Mouse (Mus musculus): ENCODE results near the gene Sdhaf3. TPM values are rescaled to one million over a fixed set of nuclear protein-coding genes. Genes with fewer than 3 reads are reported as not detected.
"Not testable (repeated sequence)": the region's sequence is repeated elsewhere in the genome, so short reads cannot be mapped to it uniquely, and the experiment has no call there.

Sdhaf3 gene
- polyA plus RNA-seq, 1 experiment from 2014 or later = 5.2 TPM

- no peaks in the 10 kb centered on the region for H3K36me3 ChIP-seq (ENCODE audit: control insufficient read depth, insufficient read depth)
- no peaks in the 10 kb centered on the region for H3K27me3 ChIP-seq (replicated peaks; ENCODE audit: control insufficient read depth, insufficient read depth, low read length)
- H3K27ac ChIP-seq (ENCODE audit: low read depth, low read length) = no peak overlapping the region
- WGBS = 46% methylated on average over 1 of the region's 1 CpGs
- no peaks in the 10 kb centered on the region for H3K9me3 ChIP-seq (ENCODE audit: control insufficient read depth)
- ATAC-seq = no peak
- H3K4me3 ChIP-seq (ENCODE audit: low read depth, low read length) = no peak overlapping the region
- H3K9ac ChIP-seq (ENCODE audit: low read depth, low read length) = no peak overlapping the region
- no peak for TF ChIP-seq CTCF (IDR thresholded peaks at IDR 0.05; ENCODE audit: low read depth)
- H3K4me2 ChIP-seq (replicated peaks; ENCODE audit: low read depth) = no peak overlapping the region
- H3K4me1 ChIP-seq (replicated peaks; ENCODE audit: control insufficient read depth, insufficient read depth, low read length) = no peaks in the 10 kb centered on the region
Measured at GRCm38 (mm10) chr6:6925264-6925663, 30.5 kb upstream of the Sdhaf3 start.

- H3K4me1 ChIP-seq (replicated peaks; ENCODE audit: control insufficient read depth, insufficient read depth, low read length) = no peaks in the 10 kb centered on the region
- no peak overlapping the region for H3K4me2 ChIP-seq (replicated peaks; ENCODE audit: low read depth)
- H3K4me3 ChIP-seq (ENCODE audit: low read depth, low read length) = no peak overlapping the region
- H3K9ac ChIP-seq (ENCODE audit: low read depth, low read length) = no peak overlapping the region
- TF ChIP-seq CTCF (IDR thresholded peaks at IDR 0.05; ENCODE audit: low read depth) = no peak
- H3K27me3 ChIP-seq (replicated peaks; ENCODE audit: control insufficient read depth, insufficient read depth, low read length) = no peaks in the 10 kb centered on the region
- H3K36me3 ChIP-seq (ENCODE audit: control insufficient read depth, insufficient read depth) = no peaks in the 10 kb centered on the region
- WGBS = 83% methylated on average over 4 of the region's 4 CpGs
- no peak for ATAC-seq
- H3K27ac ChIP-seq (ENCODE audit: low read depth, low read length) = no peak overlapping the region
- no peaks in the 10 kb centered on the region for H3K9me3 ChIP-seq (ENCODE audit: control insufficient read depth)
Measured at GRCm38 (mm10) chr6:6930831-6931230, 25.0 kb upstream of the Sdhaf3 start.

GRCm38 (mm10) chr6:6931507-6931906 lies 24.3 kb upstream of the Sdhaf3 start:
- TF ChIP-seq CTCF (IDR thresholded peaks at IDR 0.05; ENCODE audit: low read depth) = no peak

GRCm38 (mm10) chr6:6940845-6941244 lies 15.0 kb upstream of the Sdhaf3 start:
- Histone ChIP-seq H3K36me3 (ENCODE audit: control insufficient read depth, insufficient read depth) (no peaks in the 10 kb centered on the region), H3K4me3 (ENCODE audit: low read depth, low read length) (no peak overlapping the region), H3K27me3 (replicated peaks; ENCODE audit: control insufficient read depth, insufficient read depth, low read length) (no peaks in the 10 kb centered on the region), H3K4me2 (replicated peaks; ENCODE audit: low read depth) (no peak overlapping the region), H3K4me1 (replicated peaks; ENCODE audit: control insufficient read depth, insufficient read depth, low read length) (no peaks in the 10 kb centered on the region), H3K9ac (ENCODE audit: low read depth, low read length) (no peak overlapping the region), H3K27ac (ENCODE audit: low read depth, low read length) (peak overlapping the region; percentile 41; the same call in 1 of the 2 replicates), H3K9me3 (ENCODE audit: control insufficient read depth) (no peaks in the 10 kb centered on the region)
- 24% methylated on average over 2 of the region's 2 CpGs for WGBS
- peak; percentile 79 for ATAC-seq
- no peak for TF ChIP-seq CTCF (IDR thresholded peaks at IDR 0.05; ENCODE audit: low read depth)

More at GRCm38 (mm10) chr6:6931507-6931906, 24.3 kb upstream of the Sdhaf3 start:
- no peaks in the 10 kb centered on the region for H3K27me3 ChIP-seq (replicated peaks; ENCODE audit: control insufficient read depth, insufficient read depth, low read length)
- no peaks in the 10 kb centered on the region for H3K36me3 ChIP-seq (ENCODE audit: control insufficient read depth, insufficient read depth)
- no peak overlapping the region for H3K9ac ChIP-seq (ENCODE audit: low read depth, low read length)
- no peaks in the 10 kb centered on the region for H3K9me3 ChIP-seq (ENCODE audit: control insufficient read depth)
- H3K4me1 ChIP-seq (replicated peaks; ENCODE audit: control insufficient read depth, insufficient read depth, low read length) = no peaks in the 10 kb centered on the region
- no peak overlapping the region for H3K4me3 ChIP-seq (ENCODE audit: low read depth, low read length)
- no peak overlapping the region for H3K27ac ChIP-seq (ENCODE audit: low read depth, low read length)
- 82% methylated on average over 4 of the region's 4 CpGs for WGBS
- no peak for ATAC-seq
- no peak overlapping the region for H3K4me2 ChIP-seq (replicated peaks; ENCODE audit: low read depth)

GRCm38 (mm10) chr6:6942813-6943212 lies 13.0 kb upstream of the Sdhaf3 start:
- Histone ChIP-seq H3K4me1 (replicated peaks; ENCODE audit: control insufficient read depth, insufficient read depth, low read length) (no peaks in the 10 kb centered on the region), H3K4me2 (replicated peaks; ENCODE audit: low read depth) (no peak overlapping the region), H3K9me3 (ENCODE audit: control insufficient read depth) (no peaks in the 10 kb centered on the region), H3K27ac (ENCODE audit: low read depth, low read length) (no peak overlapping the region), H3K4me3 (ENCODE audit: low read depth, low read length) (no peak overlapping the region), H3K9ac (ENCODE audit: low read depth, low read length) (no peak overlapping the region), H3K27me3 (replicated peaks; ENCODE audit: control insufficient read depth, insufficient read depth, low read length) (no peaks in the 10 kb centered on the region), H3K36me3 (ENCODE audit: control insufficient read depth, insufficient read depth) (no peaks in the 10 kb centered on the region)
- peak; percentile 63 for TF ChIP-seq CTCF (IDR thresholded peaks at IDR 0.05; ENCODE audit: low read depth)
- no peak for ATAC-seq
- WGBS = 46% methylated on average over 6 of the region's 6 CpGs

- no peaks in the 10 kb centered on the region for H3K9me3 ChIP-seq (ENCODE audit: control insufficient read depth)
- no peak overlapping the region for H3K4me3 ChIP-seq (ENCODE audit: low read depth, low read length)
- H3K9ac ChIP-seq (ENCODE audit: low read depth, low read length) = no peak overlapping the region
- ATAC-seq = no peak
- no peak overlapping the region for H3K27ac ChIP-seq (ENCODE audit: low read depth, low read length)
- no peak for TF ChIP-seq CTCF (IDR thresholded peaks at IDR 0.05; ENCODE audit: low read depth)
- H3K4me2 ChIP-seq (replicated peaks; ENCODE audit: low read depth) = no peak overlapping the region
- no peaks in the 10 kb centered on the region for H3K4me1 ChIP-seq (replicated peaks; ENCODE audit: control insufficient read depth, insufficient read depth, low read length)
- H3K36me3 ChIP-seq (ENCODE audit: control insufficient read depth, insufficient read depth) = no peaks in the 10 kb centered on the region
- no peaks in the 10 kb centered on the region for H3K27me3 ChIP-seq (replicated peaks; ENCODE audit: control insufficient read depth, insufficient read depth, low read length)
- 15% methylated on average over 1 of the region's 1 CpGs for WGBS
Measured at GRCm38 (mm10) chr6:6947650-6948049, 8.2 kb upstream of the Sdhaf3 start.

GRCm38 (mm10) chr6:6955395-6955763 lies 425 bp upstream of the Sdhaf3 start:
- H3K4me2 ChIP-seq (replicated peaks; ENCODE audit: low read depth) = peak overlapping the region; percentile 79
- TF ChIP-seq CTCF (IDR thresholded peaks at IDR 0.05; ENCODE audit: low read depth) = no peak
- no peak overlapping the region; the same call in 1 of the 2 replicates for H3K9ac ChIP-seq (ENCODE audit: low read depth, low read length)
- H3K27me3 ChIP-seq (replicated peaks; ENCODE audit: control insufficient read depth, insufficient read depth, low read length) = no peaks in the 10 kb centered on the region
- 48% methylated on average over 6 of the region's 6 CpGs for WGBS
- ATAC-seq = peak; percentile 37
- no peaks in the 10 kb centered on the region for H3K36me3 ChIP-seq (ENCODE audit: control insufficient read depth, insufficient read depth)
- H3K4me1 ChIP-seq (replicated peaks; ENCODE audit: control insufficient read depth, insufficient read depth, low read length) = no peaks in the 10 kb centered on the region
- 0 out of 2 replicates have a peak overlapping the region, but pooled peaks have one; percentile 1 for H3K27ac ChIP-seq (ENCODE audit: low read depth, low read length)
- peak overlapping the region; percentile 82 for H3K4me3 ChIP-seq (ENCODE audit: low read depth, low read length)
- no peaks in the 10 kb centered on the region for H3K9me3 ChIP-seq (ENCODE audit: control insufficient read depth)

- not testable (repeated sequence) for H3K4me1 ChIP-seq (replicated peaks; ENCODE audit: control insufficient read depth, insufficient read depth, low read length); H3K9ac ChIP-seq (ENCODE audit: low read depth, low read length); H3K27me3 ChIP-seq (replicated peaks; ENCODE audit: control insufficient read depth, insufficient read depth, low read length); H3K4me2 ChIP-seq (replicated peaks; ENCODE audit: low read depth); H3K36me3 ChIP-seq (ENCODE audit: control insufficient read depth, insufficient read depth); H3K27ac ChIP-seq (ENCODE audit: low read depth, low read length); ATAC-seq; H3K4me3 ChIP-seq (ENCODE audit: low read depth, low read length); H3K9me3 ChIP-seq (ENCODE audit: control insufficient read depth)
- 87% methylated on average over 2 of the region's 4 CpGs for WGBS
Measured at GRCm38 (mm10) chr6:6959234-6959633, 3.4 kb downstream of the Sdhaf3 start.

Measured in intestine, postnatal 0 days (tissue).